Mouse (Mus musculus) intestine, postnatal 0 days (tissue): ENCODE results near the gene Itga1. TPM values are rescaled to one million over a fixed set of nuclear protein-coding genes. Genes with fewer than 3 reads are reported as not detected.

Experiments used
- ATAC-seq: fragments of 200-750 bp; cut with Nextera tagmentation; 2 replicates; pipeline ENCODE4 v1.8.0; 2017; ENCODE audit warnings: mild to moderate bottlenecking, moderate TSS enrichment, moderate library complexity
- H3K27ac ChIP-seq: fragments of 300-500 bp; sonication (generic); 2 replicates; pipeline ENCODE4 v1.5.1; 2014; ENCODE audit warnings: mild to moderate bottlenecking, low read depth, low read length, moderate library complexity
- H3K27me3 ChIP-seq: fragments of 300-500 bp; sonication (generic); replicated peaks from 2 replicates; pipeline ENCODE4 v1.6.1; 2014; ENCODE audit warnings: low read length, mixed read lengths; ENCODE audit not compliant: control insufficient read depth, insufficient read depth
- H3K36me3 ChIP-seq: fragments of 300-500 bp; sonication (generic); 2 replicates; pipeline ENCODE4 v1.6.1; 2014; ENCODE audit warnings: mild to moderate bottlenecking, moderate library complexity; ENCODE audit not compliant: control insufficient read depth, insufficient read depth
- H3K4me1 ChIP-seq: fragments of 300-500 bp; sonication (generic); replicated peaks from 2 replicates; pipeline ENCODE4 v1.6.1; 2014; ENCODE audit warnings: antibody characterized with exemption, low read length, mixed read lengths; ENCODE audit not compliant: control insufficient read depth, insufficient read depth
- H3K4me2 ChIP-seq: fragments of 300-500 bp; sonication (generic); replicated peaks from 2 replicates; pipeline ENCODE4 v1.6.1; 2014; ENCODE audit warnings: low read depth, mild to moderate bottlenecking, moderate library complexity
- H3K4me3 ChIP-seq: fragments of 300-500 bp; sonication (generic); 2 replicates; pipeline ENCODE4 v1.5.1; 2014; ENCODE audit warnings: low read depth, low read length
- H3K9ac ChIP-seq: fragments of 300-500 bp; sonication (generic); 2 replicates; pipeline ENCODE4 v1.6.1; 2014; ENCODE audit warnings: mild to moderate bottlenecking, low read depth, low read length
- H3K9me3 ChIP-seq: fragments of 300-500 bp; sonication (generic); 2 replicates; pipeline ENCODE4 v1.6.1; 2016; ENCODE audit warnings: mixed run types; ENCODE audit not compliant: control insufficient read depth
- CTCF ChIP-seq: sonication (generic); IDR thresholded peaks from 2 replicates; pipeline ENCODE4 v1.5.1; 2016; ENCODE audit warnings: low read depth, mild to moderate bottlenecking, control low read depth, antibody characterized with exemption, moderate library complexity
- WGBS: fragments of 180-500 bp; shearing (Covaris S2); extraction: QIAGEN DNeasy Blood & Tissue Kit; methylation state at CpG from one replicate; pipeline ENCODE4 v1.1.7; 2014; 5-methylcytosine and 5-hydroxymethylcytosine counted together
- polyA plus RNA-seq: library from polyadenylated mRNA; unstranded; fragments of >200 nt; fragmentation: Nextera tagmentation; extraction: Ambion mirVana; gene quantifications from 2 replicates; pipeline ENCODE4 v1.2.1, GENCODE M21; 2015

Itga1 gene
- polyA plus RNA-seq: 12.8 and 14.2 TPM in 2 replicates

DNA sequence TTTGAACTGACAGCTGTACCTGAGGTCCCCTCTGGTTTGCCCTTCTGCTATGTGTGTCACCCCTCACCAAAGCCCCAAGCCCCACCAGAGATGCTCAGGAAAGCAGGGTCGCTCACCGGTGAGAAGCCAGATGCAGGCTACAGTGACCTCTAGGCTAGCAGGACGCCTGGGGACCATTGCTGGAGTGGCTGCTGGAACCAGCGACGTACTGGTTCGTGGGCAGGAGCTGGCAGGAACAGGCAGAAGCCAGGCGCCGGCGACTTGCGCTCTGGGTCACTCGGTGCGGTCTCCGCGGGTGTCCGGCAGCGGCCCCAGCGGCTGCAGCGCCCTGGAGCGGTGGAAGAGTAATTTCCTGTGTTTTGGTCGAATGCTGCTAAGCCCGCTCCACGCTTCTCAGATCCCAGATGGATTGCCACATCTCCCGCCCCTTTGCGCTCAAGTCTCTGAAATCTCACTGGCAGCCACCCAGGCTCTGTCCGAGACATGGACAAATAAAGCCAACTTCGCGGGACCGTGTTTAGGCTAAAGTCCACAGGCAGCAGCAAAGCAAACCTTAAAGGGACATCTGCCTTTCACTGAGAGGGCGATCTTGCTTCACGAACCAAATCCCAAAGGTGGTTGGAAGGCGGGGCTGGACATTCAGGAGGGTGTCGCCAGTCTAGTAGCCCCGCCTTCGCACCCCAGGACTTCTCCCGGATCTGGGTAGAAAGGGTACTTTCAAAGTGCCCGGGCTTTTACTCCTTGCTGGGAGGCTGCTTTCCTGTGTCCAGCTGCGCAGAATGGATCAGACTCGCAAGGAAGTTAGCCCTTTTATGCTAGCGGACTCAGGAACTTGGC, at the start of gene Itga1, which contains the start of gene Gm49395:
Itga1 (minus strand) TSS at position 610 of the 837 bp plus-strand sequence.
Gm49395 (minus strand) TSS at position 567 of the 837 bp plus-strand sequence.
- peaks cover 5% of the 10 kb centered on the region for H3K4me1 ChIP-seq
- H3K4me3 ChIP-seq: peak within 1 kb of the TSS; percentile 68
- H3K9me3 ChIP-seq: no peaks in the 10 kb centered on the region
- peak within 1 kb of the TSS; percentile 92 for H3K4me2 ChIP-seq
- H3K9ac ChIP-seq: peak within 1 kb of the TSS; percentile 53
- ATAC-seq: peak; percentile 88
- no peaks in the 10 kb centered on the region for H3K36me3 ChIP-seq
- peak; percentile 55 for TF ChIP-seq CTCF
- H3K27me3 ChIP-seq: no peaks in the 10 kb centered on the region
- WGBS: under 1% methylated on average over 39 of the region's 39 CpGs
- H3K27ac ChIP-seq: peak within 1 kb of the TSS; percentile 84

DNA sequence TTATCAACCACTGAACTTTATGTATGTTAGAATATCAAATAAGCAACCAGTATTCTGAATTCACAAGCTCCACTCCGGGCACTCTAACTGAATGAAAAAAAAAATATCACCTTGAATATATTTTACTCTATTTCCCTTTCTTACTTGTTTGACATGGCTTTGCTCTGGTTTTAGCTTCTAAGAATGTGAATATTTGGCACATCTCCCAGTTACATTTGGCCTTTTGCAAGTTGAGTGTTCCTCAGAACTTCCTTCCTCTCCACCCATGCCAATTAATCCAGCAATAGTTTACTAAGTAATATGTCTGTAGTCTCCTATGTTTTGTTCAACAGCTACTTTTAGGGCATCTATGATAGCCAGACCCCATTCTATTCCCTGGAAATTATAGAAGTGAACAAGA, 48.8 kb upstream of the Itga1 start:
- Histone ChIP-seq H3K4me1 (no peaks in the 10 kb centered on the region), H3K9me3 (no peaks in the 10 kb centered on the region), H3K27ac (no peak overlapping the region), H3K4me2 (no peak overlapping the region), H3K9ac (no peak overlapping the region), H3K4me3 (no peak overlapping the region), H3K36me3 (no peaks in the 10 kb centered on the region), H3K27me3 (no peaks in the 10 kb centered on the region)
- TF ChIP-seq CTCF: no peak
- no peak for ATAC-seq
- WGBS: 76% methylated on average over 1 of the region's 1 CpGs

DNA sequence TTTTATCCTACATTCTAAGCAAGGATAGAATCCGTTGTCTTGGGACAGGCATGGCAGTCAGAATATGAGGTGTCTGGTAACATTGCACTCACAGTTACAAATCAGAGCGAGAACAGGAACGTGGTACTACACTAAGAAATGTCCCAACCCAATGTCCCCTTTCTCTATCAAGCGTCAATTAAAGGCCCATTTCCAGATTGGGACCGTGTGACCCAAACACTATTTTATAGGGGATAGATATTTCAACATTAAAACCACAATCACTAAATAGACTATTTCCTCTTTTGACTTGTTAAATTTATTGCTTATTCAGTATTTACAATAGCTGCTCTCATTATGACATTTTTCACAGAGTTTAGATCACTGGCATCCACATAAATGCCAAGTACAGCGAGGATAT, 48.1 kb upstream of the Itga1 start:
- no peak for ATAC-seq
- H3K9me3 ChIP-seq: no peaks in the 10 kb centered on the region
- H3K4me1 ChIP-seq: no peaks in the 10 kb centered on the region
- no peak overlapping the region for H3K4me2 ChIP-seq
- H3K4me3 ChIP-seq: no peak overlapping the region
- TF ChIP-seq CTCF: no peak
- 85% methylated on average over 6 of the region's 6 CpGs for whole genome bisulfite sequencing
- no peak overlapping the region for H3K27ac ChIP-seq
- H3K9ac ChIP-seq: no peak overlapping the region
- no peaks in the 10 kb centered on the region for H3K27me3 ChIP-seq
- H3K36me3 ChIP-seq: no peaks in the 10 kb centered on the region

DNA sequence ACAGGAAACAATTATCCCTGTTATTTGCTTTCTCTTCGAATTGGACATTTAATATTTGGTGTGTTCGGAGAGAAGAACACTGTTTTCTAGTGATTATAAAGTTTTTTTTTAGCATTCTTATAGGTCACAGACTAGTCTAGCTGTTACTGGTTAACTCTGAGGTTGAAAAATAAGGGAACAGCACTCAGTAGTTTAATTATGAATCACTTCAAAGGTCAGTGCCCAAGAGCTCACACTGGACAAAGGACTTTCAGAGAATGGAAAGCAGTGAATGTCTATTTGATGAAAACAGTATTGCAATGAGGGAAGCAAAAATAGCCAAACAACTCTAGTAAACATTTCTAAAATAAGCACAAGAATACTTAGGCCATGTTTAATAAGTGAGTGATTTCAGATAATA, 41.8 kb upstream of the Itga1 start:
- WGBS: 83% methylated on average over 2 of the region's 2 CpGs
- H3K4me3 ChIP-seq: no peak overlapping the region
- no peak overlapping the region for H3K4me2 ChIP-seq
- H3K36me3 ChIP-seq: no peaks in the 10 kb centered on the region
- no peak overlapping the region for H3K9ac ChIP-seq
- no peak for TF ChIP-seq CTCF
- no peaks in the 10 kb centered on the region for H3K4me1 ChIP-seq
- no peak overlapping the region for H3K27ac ChIP-seq
- no peaks in the 10 kb centered on the region for H3K9me3 ChIP-seq
- H3K27me3 ChIP-seq: no peaks in the 10 kb centered on the region
- no peak for ATAC-seq

DNA sequence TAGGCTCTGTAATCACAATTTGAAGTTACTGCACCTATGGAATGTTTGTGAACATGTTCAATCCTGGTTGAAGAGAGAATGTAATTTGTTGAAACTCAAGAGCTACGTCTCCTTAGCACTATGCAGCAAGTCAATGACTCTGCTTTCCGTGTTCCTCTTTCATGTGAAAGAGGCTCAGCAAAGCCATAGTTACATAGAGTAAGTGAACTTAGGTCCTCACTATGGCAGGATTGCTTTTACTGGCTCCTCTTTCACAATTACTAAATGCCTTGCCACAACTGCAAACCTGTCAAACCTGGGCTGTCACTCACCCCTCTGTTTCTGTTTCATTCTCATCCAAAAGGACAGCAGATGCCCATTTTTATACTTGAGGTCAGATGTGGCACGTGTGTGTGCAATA, 40.3 kb upstream of the Itga1 start:
- TF ChIP-seq CTCF: no peak
- H3K4me1 ChIP-seq: no peaks in the 10 kb centered on the region
- H3K27me3 ChIP-seq: no peaks in the 10 kb centered on the region
- H3K36me3 ChIP-seq: no peaks in the 10 kb centered on the region
- ATAC-seq: no peak
- H3K27ac ChIP-seq: no peak overlapping the region
- H3K9ac ChIP-seq: no peak overlapping the region
- no peak overlapping the region for H3K4me2 ChIP-seq
- H3K4me3 ChIP-seq: no peak overlapping the region
- WGBS: 92% methylated on average over 3 of the region's 3 CpGs
- no peaks in the 10 kb centered on the region for H3K9me3 ChIP-seq

DNA sequence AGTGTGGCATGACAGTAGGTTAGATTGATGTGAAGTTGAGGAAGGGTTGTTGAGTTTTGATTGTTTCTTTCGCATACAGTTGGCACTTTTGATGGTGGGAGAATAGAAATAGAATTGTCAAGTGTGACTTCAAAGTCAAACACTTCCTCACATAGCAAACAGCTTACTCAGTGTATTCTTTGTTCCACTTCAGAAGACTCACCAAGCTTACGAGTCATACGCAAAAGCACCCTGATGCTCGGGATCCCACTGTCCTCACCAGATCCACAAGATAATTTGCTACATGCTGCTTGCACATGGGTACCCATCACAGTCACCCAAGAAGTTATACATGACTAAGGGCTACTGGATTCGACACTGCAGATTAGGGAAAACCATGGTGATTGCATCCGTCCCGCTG, 36.7 kb upstream of the Itga1 start:
- Histone ChIP-seq H3K9me3 (no peaks in the 10 kb centered on the region), H3K36me3 (no peaks in the 10 kb centered on the region), H3K4me1 (no peaks in the 10 kb centered on the region), H3K4me3 (no peak overlapping the region), H3K9ac (no peak overlapping the region), H3K4me2 (no peak overlapping the region), H3K27ac (no peak overlapping the region), H3K27me3 (no peaks in the 10 kb centered on the region)
- no peak for ATAC-seq
- WGBS: 91% methylated on average over 7 of the region's 7 CpGs
- TF ChIP-seq CTCF: no peak
